10 mouse cellular contexts compared by ENCODE assay signal in genomic region chr13:20233707-20234106, GRCm38 (mm10).
"Had no signal": no experiment of that assay in that cellular context is flagged by ENCODE, and none has a peak within 500 bp of the region (broad histone marks: within the 10 kb centered on the region; RNA-seq: fewer than 3 reads in every experiment).

No protein-coding gene starts in this region.

- DNase-seq: kidney, adult 8-10 months; kidney, postnatal 25 days; lung, adult 18-20 months; midbrain, embryonic 14.5 days; thymus, adult 18-20 months; thymus, postnatal 25 days had no signal

- ATAC-seq: intestine, postnatal 0 days had no signal

- H3K27me3 ChIP-seq: limb, embryonic 13.5 days; neural tube, embryonic 12.5 days had no signal

- H3K36me3 ChIP-seq: limb, embryonic 13.5 days; neural tube, embryonic 12.5 days had no signal

- H3K4me3 ChIP-seq: limb, embryonic 13.5 days; neural tube, embryonic 12.5 days had no signal

- H3K9me3 ChIP-seq: limb, embryonic 13.5 days; neural tube, embryonic 12.5 days had no signal

- H3K27ac ChIP-seq: limb, embryonic 13.5 days; liver, embryonic 14.5 days; neural tube, embryonic 12.5 days had no signal
